Mouse (Mus musculus): ENCODE data around the gene Il4.

GRCm38 (mm10) chr11:53627859-53628258, 9.4 kb upstream of the Il4 start:
- no peak for TF ChIP-seq POLR2A (IDR thresholded peaks at IDR 0.05; ENCODE audit: low read depth, low read length)
- peak; percentile 47; the same call in 1 of the 2 replicates for TF ChIP-seq CTCF (IDR thresholded peaks at IDR 0.05; ENCODE audit: extremely low read depth, insufficient read length, insufficient replicate concordance, low read depth, low read length)

All from small intestine, adult 2 months (tissue).